34 mouse cellular contexts compared by ENCODE assay signal in genomic region chr9:63511034-63511433, GRCm38 (mm10).
A peak's percentile ranks its signal among the peaks of the same experiment; 100 is the strongest.
DNase-seq lines count a peak whose midpoint lies in the region; ATAC-seq and TF ChIP-seq lines count a peak whose summit lies in the region.
"Had no signal": no experiment of that assay in that cellular context is flagged by ENCODE, and none has a peak within 500 bp of the region (broad histone marks: within the 10 kb centered on the region; RNA-seq: fewer than 3 reads in every experiment).

No protein-coding gene starts in this region.

- 73% methylated on average over 4 of the region's 4 CpGs for WGBS in hindbrain, embryonic 14.5 days
- WGBS in hindbrain, embryonic 13.5 days = 75% methylated on average over 4 of the region's 4 CpGs
- 46% methylated on average over 4 of the region's 4 CpGs for WGBS in liver, adult 2 months
- WGBS in liver, embryonic 12.5 days (ENCODE audit: insufficient replicate concordance) = 60% methylated on average over 4 of the region's 4 CpGs
- 68% methylated on average over 4 of the region's 4 CpGs for WGBS in midbrain, postnatal 0 days
- WGBS in midbrain, embryonic 15.5 days = 77% methylated on average over 4 of the region's 4 CpGs
- 59% methylated on average over 4 of the region's 4 CpGs for WGBS in stomach, postnatal 0 days

- no peak for ATAC-seq in hindbrain, embryonic 14.5 days (ENCODE audit: low FRiP score)
- no peak for ATAC-seq in hindbrain, embryonic 13.5 days (ENCODE audit: low FRiP score)
- no peak for ATAC-seq in liver, embryonic 12.5 days
- no peak for ATAC-seq in midbrain, postnatal 0 days (ENCODE audit: low FRiP score)
- ATAC-seq in midbrain, embryonic 15.5 days (replicated peaks) = no peak
- no peak for ATAC-seq in stomach, postnatal 0 days (ENCODE audit: low FRiP score, low TSS enrichment)
- ATAC-seq: hindbrain, embryonic 16.5 days; intestine, embryonic 15.5 days; midbrain, embryonic 16.5 days had no signal

- no peak overlapping the region for H3K4me2 ChIP-seq in hindbrain, embryonic 14.5 days (replicated peaks)
- no peak overlapping the region for H3K4me2 ChIP-seq in hindbrain, embryonic 13.5 days
- no peak overlapping the region for H3K4me2 ChIP-seq in liver, embryonic 12.5 days
- no peak overlapping the region for H3K4me2 ChIP-seq in midbrain, postnatal 0 days (ENCODE audit: low read depth, low read length, poor library complexity, severe bottlenecking)
- no peak overlapping the region for H3K4me2 ChIP-seq in midbrain, embryonic 15.5 days
- no peak overlapping the region for H3K4me2 ChIP-seq in stomach, postnatal 0 days (replicated peaks; ENCODE audit: low read depth)
- H3K4me2 ChIP-seq: embryonic facial prominence, embryonic 15.5 days; forebrain, embryonic 12.5 days; heart, embryonic 11.5 days; intestine, embryonic 15.5 days; limb, embryonic 13.5 days; lung, embryonic 15.5 days; neural tube, embryonic 12.5 days had no signal

- H3K9ac ChIP-seq in hindbrain, embryonic 14.5 days = no peak overlapping the region
- H3K9ac ChIP-seq in hindbrain, embryonic 13.5 days = no peak overlapping the region
- H3K9ac ChIP-seq in liver, adult 2 months (ENCODE audit: low read depth, low read length) = no peak overlapping the region
- H3K9ac ChIP-seq in liver, embryonic 12.5 days = no peak overlapping the region
- no peak overlapping the region for H3K9ac ChIP-seq in midbrain, postnatal 0 days (replicated peaks; ENCODE audit: low read length, poor library complexity, severe bottlenecking)
- no peak overlapping the region for H3K9ac ChIP-seq in midbrain, embryonic 15.5 days
- no peak overlapping the region for H3K9ac ChIP-seq in stomach, postnatal 0 days (ENCODE audit: low read length)
- H3K9ac ChIP-seq: embryonic facial prominence, embryonic 15.5 days; forebrain, embryonic 12.5 days; intestine, embryonic 15.5 days; limb, embryonic 13.5 days; liver, embryonic 14.5 days; lung, embryonic 15.5 days; neural tube, embryonic 12.5 days had no signal

- no peak for TF ChIP-seq POLR2A in liver, adult 2 months (IDR thresholded peaks at IDR 0.05; ENCODE audit: extremely low read depth, insufficient read depth, low read length)

- no peak for TF ChIP-seq CTCF in liver, adult 2 months (IDR thresholded peaks at IDR 0.05; ENCODE audit: low read depth, low read length)
- peak; percentile 68 for TF ChIP-seq CTCF in midbrain, postnatal 0 days (IDR thresholded peaks at IDR 0.05)
- TF ChIP-seq CTCF in stomach, postnatal 0 days (IDR thresholded peaks at IDR 0.05; ENCODE audit: low read depth) = peak; percentile 27; the same call in 1 of the 2 replicates

- no peak overlapping the region for H3K4me3 ChIP-seq in hindbrain, embryonic 14.5 days (replicated peaks; ENCODE audit: low read length)
- no peak overlapping the region for H3K4me3 ChIP-seq in hindbrain, embryonic 13.5 days
- no peak overlapping the region for H3K4me3 ChIP-seq in liver, adult 2 months (ENCODE audit: insufficient read depth, low read depth, low read length)
- no peak overlapping the region for H3K4me3 ChIP-seq in liver, embryonic 12.5 days
- H3K4me3 ChIP-seq in midbrain, postnatal 0 days (ENCODE audit: low read depth, low read length) = no peak overlapping the region
- H3K4me3 ChIP-seq in midbrain, embryonic 15.5 days = no peak overlapping the region
- H3K4me3 ChIP-seq in stomach, postnatal 0 days (ENCODE audit: low read depth, low read length) = no peak overlapping the region
- H3K4me3 ChIP-seq: embryonic facial prominence, embryonic 10.5 days; embryonic facial prominence, embryonic 15.5 days; forebrain, embryonic 12.5 days; gastrocnemius, adult 2 months; intestine, embryonic 15.5 days; limb, embryonic 13.5 days; lung, embryonic 15.5 days; myocyte; neural tube, embryonic 12.5 days had no signal

- H3K27ac ChIP-seq in hindbrain, embryonic 14.5 days = no peak overlapping the region
- no peak overlapping the region for H3K27ac ChIP-seq in hindbrain, embryonic 13.5 days
- H3K27ac ChIP-seq in liver, adult 2 months (replicated peaks; ENCODE audit: insufficient read depth, low read depth, low read length) = no peak overlapping the region
- H3K27ac ChIP-seq in liver, embryonic 12.5 days = no peak overlapping the region
- H3K27ac ChIP-seq in midbrain, postnatal 0 days (ENCODE audit: low read depth, low read length) = no peak overlapping the region
- no peak overlapping the region for H3K27ac ChIP-seq in midbrain, embryonic 15.5 days
- no peak overlapping the region for H3K27ac ChIP-seq in stomach, postnatal 0 days (replicated peaks)
- H3K27ac ChIP-seq: embryonic facial prominence, embryonic 10.5 days; embryonic facial prominence, embryonic 15.5 days; forebrain, embryonic 12.5 days; gastrocnemius, adult 2 months; intestine, embryonic 15.5 days; limb, embryonic 13.5 days; liver, embryonic 14.5 days; lung, embryonic 15.5 days; macrophage; neural tube, embryonic 12.5 days had no signal

- H3K36me3 ChIP-seq in hindbrain, embryonic 14.5 days (replicated peaks; ENCODE audit: control insufficient read depth, insufficient read depth) = no peaks in the 10 kb centered on the region
- no peaks in the 10 kb centered on the region for H3K36me3 ChIP-seq in hindbrain, embryonic 13.5 days
- no peaks in the 10 kb centered on the region for H3K36me3 ChIP-seq in liver, adult 2 months (ENCODE audit: control insufficient read depth, insufficient read depth, low read length)
- no peaks in the 10 kb centered on the region for H3K36me3 ChIP-seq in liver, embryonic 12.5 days
- H3K36me3 ChIP-seq in midbrain, postnatal 0 days (ENCODE audit: insufficient read depth, low read length) = no peaks in the 10 kb centered on the region
- H3K36me3 ChIP-seq in midbrain, embryonic 15.5 days (replicated peaks) = no peaks in the 10 kb centered on the region
- no peaks in the 10 kb centered on the region for H3K36me3 ChIP-seq in stomach, postnatal 0 days (ENCODE audit: control insufficient read depth, insufficient read depth, low read length)
- H3K36me3 ChIP-seq: embryonic facial prominence, embryonic 10.5 days; embryonic facial prominence, embryonic 15.5 days; forebrain, embryonic 12.5 days; intestine, embryonic 15.5 days; limb, embryonic 13.5 days; lung, embryonic 15.5 days; neural tube, embryonic 12.5 days had no signal

- H3K27me3 ChIP-seq in hindbrain, embryonic 14.5 days (ENCODE audit: control insufficient read depth, insufficient read depth, low read length) = peaks cover 4% of the 10 kb centered on the region; the same call in 1 of the 2 replicates
- H3K27me3 ChIP-seq in hindbrain, embryonic 13.5 days = peaks cover 8% of the 10 kb centered on the region
- H3K27me3 ChIP-seq in liver, adult 2 months (ENCODE audit: control insufficient read depth, insufficient read depth, low read length) = no peaks in the 10 kb centered on the region
- peaks cover 14% of the 10 kb centered on the region; the same call in 1 of the 2 replicates for H3K27me3 ChIP-seq in liver, embryonic 12.5 days (replicated peaks)
- H3K27me3 ChIP-seq in midbrain, postnatal 0 days (ENCODE audit: insufficient read depth, low read length) = no peaks in the 10 kb centered on the region
- H3K27me3 ChIP-seq in midbrain, embryonic 15.5 days (replicated peaks) = no peaks in the 10 kb centered on the region; the same call in 1 of the 2 replicates
- H3K27me3 ChIP-seq in stomach, postnatal 0 days (ENCODE audit: control insufficient read depth, insufficient read depth, low read length) = no peaks in the 10 kb centered on the region
- H3K27me3 ChIP-seq: intestine, embryonic 15.5 days; lung, embryonic 15.5 days; neural tube, embryonic 12.5 days had no signal

- no peaks in the 10 kb centered on the region for H3K4me1 ChIP-seq in hindbrain, embryonic 14.5 days (replicated peaks; ENCODE audit: control insufficient read depth, insufficient read depth, low read length)
- H3K4me1 ChIP-seq in hindbrain, embryonic 13.5 days (replicated peaks) = no peaks in the 10 kb centered on the region
- no peaks in the 10 kb centered on the region for H3K4me1 ChIP-seq in liver, adult 2 months (ENCODE audit: control insufficient read depth, insufficient read depth, low read length)
- H3K4me1 ChIP-seq in liver, embryonic 12.5 days = 0 out of 2 replicates have a peak, but pooled peaks cover 2% of the 10 kb centered on the region
- H3K4me1 ChIP-seq in midbrain, postnatal 0 days (ENCODE audit: insufficient read depth, low read length) = no peaks in the 10 kb centered on the region
- no peaks in the 10 kb centered on the region for H3K4me1 ChIP-seq in midbrain, embryonic 15.5 days
- H3K4me1 ChIP-seq in stomach, postnatal 0 days (replicated peaks; ENCODE audit: control insufficient read depth, insufficient read depth) = no peaks in the 10 kb centered on the region
- H3K4me1 ChIP-seq: embryonic facial prominence, embryonic 10.5 days; embryonic facial prominence, embryonic 15.5 days; intestine, embryonic 15.5 days; lung, embryonic 15.5 days; neural tube, embryonic 12.5 days had no signal

- peak; percentile 45 for DNase-seq in hindbrain, embryonic 14.5 days (ENCODE audit: low spot score)
- DNase-seq in liver, adult 2 months (ENCODE audit: extremely low read depth, low read depth, low spot score) = peak; percentile 9
- DNase-seq in midbrain, postnatal 0 days (ENCODE audit: low spot score) = peak; percentile 49
- no peak for DNase-seq in stomach, postnatal 0 days (ENCODE audit: low spot score)
- no peak for DNase-seq in cerebellum, postnatal 25 days
- DNase-seq: adrenal gland, postnatal 10 days; cerebellum, adult 18-20 months; cerebellum, postnatal 10 days; gastrocnemius, adult 2 months; gastrocnemius, postnatal 36 days; heart, adult 18-20 months; heart, postnatal 4 days; kidney, adult 2 months; layer of hippocampus, adult 9-11 months; right cerebral cortex, adult 18-20 months; right cerebral cortex, postnatal 4 days; thymus, adult 2 months; thymus, postnatal 4 days had no signal

- H3K79me2 ChIP-seq in liver, adult 2 months (ENCODE audit: control insufficient read depth, insufficient read depth, low read length) = no peaks in the 10 kb centered on the region

- H3K9me3 ChIP-seq in hindbrain, embryonic 14.5 days (ENCODE audit: control insufficient read depth, low read length) = no peaks in the 10 kb centered on the region
- H3K9me3 ChIP-seq in hindbrain, embryonic 13.5 days = no peaks in the 10 kb centered on the region
- H3K9me3 ChIP-seq in liver, embryonic 12.5 days (replicated peaks) = no peaks in the 10 kb centered on the region
- no peaks in the 10 kb centered on the region for H3K9me3 ChIP-seq in midbrain, postnatal 0 days (ENCODE audit: low read length)
- no peaks in the 10 kb centered on the region for H3K9me3 ChIP-seq in midbrain, embryonic 15.5 days
- H3K9me3 ChIP-seq in stomach, postnatal 0 days (ENCODE audit: control insufficient read depth, low read length) = no peaks in the 10 kb centered on the region
- H3K9me3 ChIP-seq: embryonic facial prominence, embryonic 10.5 days; embryonic facial prominence, embryonic 15.5 days; forebrain, embryonic 12.5 days; intestine, embryonic 15.5 days; limb, embryonic 13.5 days; lung, embryonic 15.5 days; neural tube, embryonic 12.5 days had no signal

- no peak for TF ChIP-seq EP300 in stomach, postnatal 0 days (optimal IDR thresholded peaks at IDR 0.05)

Comparison
In these comparisons a context has a peak if more than half of its experiments do, and no peak if none do; other contexts are left out.
1. DNase-seq: peak in hindbrain, embryonic 14.5 days (single experiment), liver, adult 2 months (single experiment) and midbrain, postnatal 0 days (single experiment); none in stomach, postnatal 0 days (single experiment) and cerebellum, postnatal 25 days (0 of 2).